Mouse (Mus musculus) stomach, postnatal 0 days (tissue): ENCODE measurements around the gene Pfn3.

ENCODE experiments used
- CTCF ChIP-seq: IDR thresholded peaks from 2 replicates; pipeline ENCODE4 v1.5.1; 2016; ENCODE audit warnings: antibody characterized with exemption, low read depth, mild to moderate bottlenecking, moderate library complexity
- EP300 ChIP-seq: optimal IDR thresholded peaks from 2 replicates; pipeline ENCODE3; 2016; ENCODE audit warnings: antibody characterized with exemption

DNA sequence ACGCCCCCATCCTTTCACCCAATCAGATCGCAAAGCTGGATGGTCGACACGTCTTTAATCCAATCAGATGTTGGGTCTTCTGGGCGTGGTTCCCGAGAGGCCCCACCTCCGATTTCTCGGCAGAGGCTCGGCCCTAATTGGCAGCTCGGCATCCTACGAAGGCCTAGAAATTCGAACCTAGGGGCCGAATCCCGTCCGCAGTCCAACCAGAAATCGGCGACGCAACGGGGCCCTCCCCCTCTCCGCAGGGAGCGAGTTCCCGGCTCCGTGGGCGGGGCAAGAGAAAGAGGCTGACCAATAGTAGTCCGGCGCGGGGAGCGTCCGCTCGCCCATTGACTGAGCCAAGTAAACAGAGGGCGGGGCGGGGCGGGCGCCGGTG, 29.9 kb upstream of the Pfn3 start, which contains the start of gene Grk6:
- TF ChIP-seq EP300 (no peak), CTCF (no peak)
